Mouse (Mus musculus) kidney, adult 8-10 months (tissue): ENCODE results near the gene Asb13.
A peak's percentile ranks its signal among the peaks of the same experiment; 100 is the strongest.

Experiments
- DNase-seq, 2 experiments: peaks; one replicate each; pipeline ENCODE4 v3.0.0; 2022

The Asb13 gene

DNA sequence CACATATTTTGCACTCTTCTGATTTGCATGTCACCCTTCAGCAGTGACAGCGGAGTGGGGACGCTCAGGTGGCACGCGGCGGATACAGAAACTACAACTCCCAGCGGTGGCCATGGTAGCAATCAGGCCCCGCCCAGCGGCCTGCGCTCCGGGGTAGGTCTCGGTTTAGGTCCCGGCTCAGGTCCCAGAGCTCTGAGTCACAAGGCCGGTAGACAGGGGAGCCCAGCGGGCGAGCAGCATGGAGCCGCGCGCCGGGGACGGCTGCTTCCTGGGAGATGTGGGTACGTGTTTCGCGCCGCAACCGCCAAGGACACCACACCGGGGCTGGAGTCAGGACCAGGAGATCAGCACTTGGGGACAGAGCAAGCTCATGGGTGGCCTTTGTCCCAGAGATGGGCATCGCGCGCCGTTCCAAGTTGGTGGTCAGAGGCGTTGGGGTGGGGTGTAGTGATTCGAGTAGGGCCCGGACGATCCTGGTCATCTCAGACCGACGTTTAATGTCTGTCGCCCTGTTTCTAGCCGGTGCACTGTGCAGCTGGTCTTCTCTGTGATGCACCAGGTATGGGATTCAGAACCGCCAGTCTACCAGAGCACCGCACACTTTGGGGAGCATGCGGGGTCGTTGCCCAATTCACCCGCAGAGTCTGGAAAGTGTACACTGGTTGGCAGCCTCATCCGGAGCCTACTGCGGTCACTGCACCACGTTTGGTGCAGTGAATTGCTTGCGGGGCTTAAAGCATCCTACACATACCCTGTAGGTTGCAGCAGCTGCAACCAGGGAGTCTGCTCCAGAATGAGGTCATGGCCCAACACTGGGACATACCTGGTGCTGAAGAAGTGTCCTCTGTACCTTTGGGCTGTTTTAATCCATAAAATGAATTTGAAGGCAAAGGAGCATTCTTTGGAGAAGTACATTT, at the start of gene Asb13:
Gene Asb13, plus strand, starts transcription at position 138 of the 917 bp plus-strand sequence.
- DNase-seq: peak; percentile 87 to 89

DNA sequence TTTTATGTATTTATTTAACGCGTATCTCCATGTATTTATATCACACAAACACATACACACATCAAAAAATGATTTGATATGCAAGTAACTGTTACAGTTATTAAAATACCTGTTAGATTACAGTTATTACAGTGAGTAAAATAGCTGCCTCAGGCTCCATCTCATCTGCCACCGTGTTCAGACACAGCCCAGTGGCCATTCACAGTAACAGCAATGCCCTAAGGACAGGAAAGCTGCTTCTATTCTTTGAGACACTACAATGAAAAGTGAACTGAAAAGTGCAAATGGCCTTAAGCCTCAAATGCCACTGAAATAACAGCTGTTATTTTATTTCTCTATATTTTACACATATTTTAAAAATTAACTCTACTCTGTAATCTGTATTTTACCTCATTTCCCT, 43.0 kb upstream of the Asb13 start:
- no peak for DNase-seq

DNA sequence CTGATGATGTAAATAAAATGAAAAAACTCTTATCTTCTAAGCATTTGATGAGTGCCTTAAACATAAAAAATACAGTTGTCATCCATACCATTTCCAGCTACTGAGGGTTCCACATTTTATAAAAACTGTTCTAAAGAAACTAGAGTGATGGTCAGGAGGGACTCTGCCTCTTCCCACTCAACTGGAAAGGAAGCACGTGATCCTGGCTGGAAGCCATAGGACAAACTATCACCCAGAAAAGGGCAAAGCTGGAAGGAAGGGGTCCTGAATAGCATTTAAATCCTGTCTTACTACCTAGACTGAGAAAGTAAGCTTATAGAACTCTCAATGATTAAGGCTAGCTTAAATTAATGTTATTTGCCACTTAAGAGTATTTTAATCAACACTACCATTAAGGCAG, 39.5 kb upstream of the Asb13 start:
- peak; percentile 60 to 72 for DNase-seq

DNA sequence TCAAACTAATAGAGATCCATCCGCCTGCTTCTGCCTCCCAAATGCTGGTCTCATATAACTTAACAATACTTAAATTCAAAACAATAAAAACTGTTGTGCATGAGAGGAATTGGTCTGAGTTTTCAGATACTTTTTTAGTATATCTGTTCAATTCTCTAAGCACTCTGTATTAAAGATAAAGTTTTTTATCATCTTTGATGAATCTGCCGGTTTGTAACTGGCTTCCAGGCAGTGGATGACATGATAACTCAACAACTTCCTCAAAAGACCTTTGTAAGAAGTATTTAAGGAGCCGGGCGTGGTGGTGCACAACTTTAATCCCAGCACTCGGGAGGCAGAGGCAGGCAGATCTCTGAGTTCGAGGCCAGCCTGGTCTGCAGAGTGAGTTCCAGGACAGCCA, 37.6 kb upstream of the Asb13 start:
- no peak for DNase-seq

DNA sequence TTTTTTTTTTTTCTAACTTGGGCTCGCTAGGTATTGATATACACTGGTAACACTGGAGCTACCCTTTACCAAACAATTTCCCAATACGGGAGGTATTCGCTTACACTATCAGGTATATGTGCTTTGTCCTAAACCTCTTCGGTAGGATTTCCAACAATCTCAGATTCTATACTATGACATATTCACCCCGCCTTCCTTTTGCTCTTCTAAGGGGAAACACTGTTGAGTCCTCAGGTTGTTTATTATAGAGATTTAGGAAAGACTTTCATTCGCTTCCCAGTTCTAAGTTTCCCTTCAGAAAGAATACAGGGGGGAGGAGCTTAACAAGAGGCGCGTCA, 24.1 kb upstream of the Asb13 start:
- no peak for DNase-seq

DNA sequence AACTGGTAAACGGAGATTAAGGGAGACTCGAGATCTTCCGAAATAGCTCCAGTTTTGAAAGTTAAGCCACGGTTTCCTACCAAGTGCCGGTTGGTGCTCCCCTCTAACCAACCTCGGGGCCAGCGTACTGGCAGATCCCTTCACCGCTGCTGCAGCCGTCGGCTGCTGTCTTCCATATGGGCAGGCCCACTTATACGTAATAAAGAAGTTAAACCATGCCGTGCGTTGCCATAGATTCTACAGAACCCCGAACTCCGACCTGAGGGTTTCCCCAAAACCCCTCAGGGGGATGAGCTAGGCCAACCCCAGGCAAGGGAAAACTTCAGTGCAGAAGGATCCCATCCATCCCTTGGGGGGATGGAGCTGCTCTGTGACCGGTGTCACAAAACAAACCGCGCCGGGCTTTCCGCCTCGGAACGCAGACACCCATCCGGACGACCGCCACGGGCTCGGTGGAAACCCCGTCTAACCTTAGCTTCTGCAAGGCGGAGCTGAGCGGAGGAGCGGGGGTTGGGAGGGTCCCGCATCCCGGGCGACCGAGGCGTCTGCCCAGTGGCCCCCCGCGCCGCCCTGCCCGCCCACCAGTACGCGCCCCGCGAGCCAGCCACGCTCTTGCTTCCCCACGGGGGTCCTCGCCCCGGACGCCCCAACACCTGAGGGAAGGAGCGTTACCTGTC, 23.6 kb upstream of the Asb13 start:
- peak in 1 of 2 experiments; percentile 10 for DNase-seq

DNA sequence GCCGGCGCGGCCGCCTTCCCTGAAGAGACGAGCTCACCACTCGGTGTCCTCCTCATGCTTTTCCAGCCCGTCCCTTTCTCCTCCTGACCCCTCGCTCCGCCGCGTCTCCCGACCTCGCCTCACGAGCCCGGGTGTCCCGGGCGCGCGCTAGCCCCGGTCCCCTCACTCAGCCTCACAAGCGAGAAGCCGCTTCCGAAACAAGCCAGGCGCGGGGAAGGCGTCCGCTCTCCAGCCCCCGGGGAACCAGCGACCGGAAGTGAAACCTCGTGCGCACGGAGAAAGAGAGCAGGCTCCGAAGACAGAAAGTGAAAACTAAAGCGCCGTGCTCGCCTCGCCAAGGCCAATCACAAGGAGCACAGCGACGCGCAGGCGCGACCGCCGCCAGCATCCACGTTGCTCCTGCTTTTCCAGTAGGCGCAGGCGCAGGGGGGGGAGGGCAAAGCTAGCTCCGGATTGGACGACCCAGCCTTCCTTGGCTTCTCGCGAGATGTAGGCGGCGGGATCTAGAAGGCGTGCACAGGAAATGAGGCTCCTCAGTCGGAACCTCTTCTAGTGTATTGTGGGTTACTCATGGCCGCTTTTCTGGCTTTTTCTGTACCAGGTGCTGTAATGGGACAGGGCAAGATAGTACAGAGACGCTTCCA, 22.9 kb upstream of the Asb13 start, which contains the start of gene Fam208b:
Gene Fam208b, minus strand, starts transcription at position 314 of the 644 bp plus-strand sequence.
- peak; percentile 99 for DNase-seq

DNA sequence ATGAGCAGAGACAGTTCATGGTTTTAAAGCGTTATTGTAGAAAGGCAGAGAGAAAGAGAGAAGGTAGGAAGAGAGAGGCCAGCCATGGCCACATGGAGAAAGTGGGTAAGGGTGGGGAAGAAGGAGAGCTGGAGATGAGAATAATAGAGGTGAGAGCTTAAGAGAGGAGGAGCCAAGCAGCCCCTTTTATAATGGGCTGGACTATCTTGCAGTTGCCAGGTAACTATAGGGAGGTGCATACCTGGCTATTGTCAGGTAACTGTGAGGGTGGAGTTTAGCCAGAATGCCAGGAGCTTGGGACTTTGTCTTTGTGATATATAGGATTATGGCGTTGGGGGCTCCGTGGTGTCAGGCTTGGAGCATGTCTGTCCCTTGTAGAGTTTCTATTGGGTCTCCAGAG, 6.7 kb upstream of the Asb13 start:
- no peak for DNase-seq

DNA sequence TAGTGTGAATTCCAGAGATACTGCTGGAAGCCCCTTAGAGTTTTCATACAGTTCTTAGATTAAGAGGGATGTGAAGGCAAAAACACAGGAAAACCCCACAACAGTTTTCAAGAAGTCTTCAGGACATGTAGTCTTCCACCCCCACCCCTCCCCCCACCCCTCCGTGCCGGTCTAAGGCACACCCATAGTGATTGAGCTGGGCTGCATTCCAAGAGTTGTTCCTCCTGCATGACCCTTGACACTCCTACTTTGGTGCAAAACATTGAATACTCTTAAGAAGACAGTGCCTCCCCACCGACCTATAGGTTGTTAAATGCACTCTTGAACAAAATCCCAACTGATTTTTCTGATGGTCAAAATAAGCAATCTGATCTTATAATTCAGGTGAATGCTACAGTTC, 5.7 kb upstream of the Asb13 start:
- no peak for DNase-seq

DNA sequence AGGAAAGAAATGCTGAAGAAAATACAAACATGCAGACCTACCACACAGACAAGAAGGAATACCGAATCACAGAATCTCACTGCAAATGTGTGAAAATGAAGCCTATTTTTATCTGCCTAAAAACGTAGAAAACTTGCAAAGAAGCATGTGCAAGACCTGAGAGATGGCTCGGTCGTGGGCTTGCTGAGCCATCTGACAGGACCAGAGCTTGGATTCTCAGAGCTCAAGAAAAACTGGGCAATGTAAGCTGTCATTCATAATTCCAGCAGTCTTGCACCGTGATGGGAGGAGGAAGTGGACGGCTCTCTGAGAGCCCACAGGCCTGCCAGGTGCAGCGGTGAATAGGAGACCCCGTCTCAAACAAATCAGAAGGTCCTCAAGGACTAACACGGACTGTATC, 1.3 kb upstream of the Asb13 start:
- no peak for DNase-seq

DNA sequence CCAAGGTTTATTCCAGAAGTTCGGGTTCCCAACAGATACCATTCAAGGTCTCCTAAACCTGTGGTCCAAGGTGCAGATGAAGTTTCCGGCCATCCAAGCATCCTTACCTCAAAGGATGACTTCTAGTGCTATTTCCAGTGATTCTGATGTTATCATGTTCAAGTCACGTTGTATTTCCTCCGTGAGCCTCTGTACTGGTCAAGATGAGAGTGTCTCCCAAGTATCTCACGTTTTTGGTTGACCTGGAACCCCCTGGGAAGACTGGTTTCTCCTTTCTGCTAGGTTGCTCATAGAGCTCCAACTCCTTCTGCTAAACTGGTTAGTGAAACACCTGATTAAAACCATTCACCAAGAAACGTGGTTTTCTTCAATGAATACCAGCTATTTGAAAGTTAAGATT, 701 bp upstream of the Asb13 start:
- no peak for DNase-seq

DNA sequence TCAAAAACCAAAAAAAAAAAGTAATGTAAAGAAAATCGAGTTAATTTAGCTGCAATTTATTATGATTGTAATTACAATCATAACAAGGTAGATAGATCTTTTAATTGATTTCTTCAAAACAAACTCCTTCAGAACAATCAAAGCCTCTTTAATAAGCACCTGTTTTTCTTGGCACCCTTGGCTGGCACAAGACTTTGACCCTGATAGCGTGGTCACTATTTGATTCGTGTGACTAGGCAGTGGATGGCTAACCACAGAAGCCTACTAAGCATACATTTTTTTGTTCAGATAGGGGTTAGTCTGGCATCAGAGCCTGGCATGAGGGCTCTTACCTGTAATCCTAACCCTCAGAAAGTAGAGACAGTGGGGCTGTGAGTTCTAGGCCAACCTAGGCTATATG, 1.2 kb downstream of the Asb13 start:
- DNase-seq: peak; percentile 52 to 62

DNA sequence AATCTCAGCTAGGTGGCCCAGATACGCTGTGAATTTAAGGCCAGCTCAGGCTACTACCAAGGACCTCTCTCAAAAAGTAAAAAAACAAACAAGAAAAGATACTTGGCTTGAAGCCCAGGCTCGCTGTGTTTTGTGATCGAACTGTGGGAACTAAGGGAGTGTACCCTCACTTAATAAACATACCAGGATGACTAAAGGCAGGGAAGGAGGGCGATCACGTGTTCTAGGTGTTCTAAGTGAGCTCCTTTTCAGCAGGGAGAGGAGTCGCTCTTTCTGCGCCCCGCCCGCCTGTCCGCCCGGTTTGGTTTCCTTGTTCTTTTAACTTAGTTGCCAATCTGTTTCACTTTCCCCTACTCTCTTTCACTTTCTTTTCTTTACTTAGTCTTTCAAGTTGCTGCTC, 3.0 kb downstream of the Asb13 start:
- DNase-seq: peak; percentile 23 to 50

DNA sequence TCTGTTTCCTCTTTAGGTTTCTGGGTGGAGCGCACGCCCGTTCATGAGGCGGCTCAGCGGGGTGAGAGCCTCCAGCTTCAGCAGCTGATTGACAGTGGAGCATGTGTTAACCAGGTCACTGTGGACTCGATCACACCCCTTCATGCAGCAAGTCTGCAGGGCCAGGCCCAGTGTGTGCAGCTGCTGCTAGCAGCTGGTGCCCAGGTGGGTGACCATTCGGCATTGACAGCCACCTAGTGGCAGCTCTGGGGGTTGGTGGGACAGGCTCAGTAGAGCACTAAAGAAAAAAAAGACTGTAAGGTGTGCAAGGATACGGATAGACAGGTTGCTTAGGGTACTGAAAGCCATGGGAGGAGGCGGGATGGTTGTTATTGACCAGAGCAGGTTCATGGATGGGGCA, 8.2 kb downstream of the Asb13 start:
- DNase-seq: peak; percentile 35 to 58

DNA sequence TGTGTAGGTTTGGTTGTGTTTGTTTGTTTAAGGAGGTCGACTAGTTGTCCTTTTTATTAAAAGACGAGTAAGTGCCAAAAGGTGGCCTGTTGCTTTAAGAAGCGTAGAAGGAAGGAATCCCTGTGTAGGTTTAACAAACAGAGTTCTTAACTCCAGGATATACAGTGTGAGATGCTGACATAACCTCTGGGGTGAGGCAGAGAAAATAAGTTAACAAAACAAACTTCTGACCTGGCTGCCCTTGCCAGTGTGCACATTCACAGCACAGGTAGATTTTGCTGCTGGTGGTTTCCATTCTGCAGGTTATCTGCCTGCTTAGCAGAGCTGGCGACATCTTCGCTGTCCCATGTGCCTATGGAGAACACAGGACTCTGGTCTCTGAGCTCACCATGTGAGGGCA, 8.7 kb downstream of the Asb13 start:
- no peak for DNase-seq

DNA sequence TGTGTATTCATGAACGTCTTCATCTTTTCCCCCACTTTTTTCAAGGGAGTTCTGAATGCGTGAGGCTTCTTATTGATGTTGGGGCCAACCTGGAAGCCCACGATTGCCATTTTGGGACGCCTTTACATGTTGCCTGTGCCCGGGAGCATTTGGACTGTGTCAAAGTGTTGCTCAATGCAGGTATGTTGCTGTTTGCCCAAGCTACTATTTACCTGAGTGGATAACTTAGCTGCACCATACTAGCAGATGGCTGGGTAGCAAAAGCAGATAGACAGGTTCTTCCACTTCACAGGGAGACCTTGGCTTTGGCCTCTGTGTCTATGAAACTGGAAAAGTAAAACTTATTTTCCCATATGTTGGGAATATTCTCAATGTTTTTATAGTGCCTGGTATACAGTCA, 11.0 kb downstream of the Asb13 start:
- peak in 1 of 2 experiments; percentile 17 for DNase-seq

DNA sequence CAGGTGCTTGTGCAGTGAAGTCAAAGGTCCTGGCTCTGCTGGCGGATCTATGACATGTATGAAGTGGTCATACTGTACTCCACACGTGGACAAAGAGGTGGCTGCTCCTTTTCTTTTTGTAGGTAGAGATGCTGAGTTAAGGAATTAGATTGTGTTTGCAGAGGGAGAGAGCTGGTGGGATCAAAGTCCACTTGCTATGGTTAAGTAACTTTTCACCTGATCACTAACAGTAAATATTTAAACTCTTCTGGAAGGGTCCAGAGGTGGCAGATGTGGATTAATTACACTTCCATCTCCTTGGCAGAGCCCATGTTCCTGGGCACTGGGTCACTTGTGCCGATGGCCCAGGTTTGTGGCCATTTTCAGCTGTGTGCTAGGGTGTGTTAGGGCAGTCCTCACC, 12.1 kb downstream of the Asb13 start:
- DNase-seq: peak; percentile 69 to 84

DNA sequence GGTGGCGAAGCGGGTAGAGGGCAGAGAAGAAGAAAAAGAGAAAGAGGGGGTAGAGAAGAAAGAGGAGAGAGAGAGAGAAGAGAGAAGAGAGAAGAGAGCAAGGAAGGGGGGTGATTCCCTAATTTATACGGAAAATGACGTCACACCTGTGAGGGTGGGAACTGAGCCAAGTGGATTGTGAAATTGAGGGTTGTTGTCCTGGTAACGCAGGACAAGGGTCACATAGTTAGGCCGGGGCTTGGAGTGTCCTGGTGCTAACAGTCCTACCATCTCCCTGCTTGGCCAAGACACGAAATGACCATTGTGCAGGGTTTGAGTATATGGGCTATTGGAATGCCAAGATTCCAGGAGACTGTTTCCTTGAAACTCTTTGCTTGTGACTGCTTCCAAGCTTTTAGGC, 12.7 kb downstream of the Asb13 start:
- peak; percentile 71 to 77 for DNase-seq

DNA sequence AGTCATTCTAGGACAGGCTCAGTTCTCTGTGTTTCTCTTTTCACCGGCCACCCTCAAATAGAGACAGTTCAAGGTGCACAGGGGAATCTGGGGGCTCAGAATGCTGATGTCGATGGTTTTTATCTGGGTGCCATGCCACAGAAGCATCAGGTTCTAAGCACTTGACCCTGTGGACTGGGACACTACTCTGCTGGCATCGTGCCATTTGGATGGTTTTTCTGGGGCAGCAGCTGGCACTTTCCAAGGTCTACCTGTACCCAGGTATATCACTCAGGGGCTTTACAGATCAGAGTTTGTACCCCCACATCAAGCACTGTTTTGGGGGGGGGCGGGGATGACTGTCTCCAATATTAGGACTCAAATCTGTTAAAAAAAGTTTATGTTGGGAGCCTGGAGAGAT, 16.7 kb downstream of the Asb13 start:
- peak; percentile 35 to 49 for DNase-seq

DNA sequence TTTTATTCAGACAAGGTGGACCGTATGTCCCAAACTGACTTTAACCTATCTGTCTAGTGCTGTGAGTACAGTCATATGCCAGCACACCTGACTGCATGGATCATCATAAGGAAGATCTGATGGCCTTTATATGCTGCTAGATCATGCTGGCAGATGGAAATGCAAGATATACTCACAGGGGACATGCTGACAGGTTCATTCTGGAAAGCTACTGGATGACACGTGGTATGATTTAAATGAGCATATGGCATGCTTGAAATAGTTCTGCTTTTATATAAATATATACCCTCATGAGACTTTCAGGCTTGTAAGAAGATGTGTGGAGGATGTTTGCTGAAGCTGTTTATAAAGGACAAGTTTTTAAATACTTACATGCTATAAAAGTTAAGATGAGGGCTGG, 20.6 kb downstream of the Asb13 start:
- DNase-seq: no peak

DNA sequence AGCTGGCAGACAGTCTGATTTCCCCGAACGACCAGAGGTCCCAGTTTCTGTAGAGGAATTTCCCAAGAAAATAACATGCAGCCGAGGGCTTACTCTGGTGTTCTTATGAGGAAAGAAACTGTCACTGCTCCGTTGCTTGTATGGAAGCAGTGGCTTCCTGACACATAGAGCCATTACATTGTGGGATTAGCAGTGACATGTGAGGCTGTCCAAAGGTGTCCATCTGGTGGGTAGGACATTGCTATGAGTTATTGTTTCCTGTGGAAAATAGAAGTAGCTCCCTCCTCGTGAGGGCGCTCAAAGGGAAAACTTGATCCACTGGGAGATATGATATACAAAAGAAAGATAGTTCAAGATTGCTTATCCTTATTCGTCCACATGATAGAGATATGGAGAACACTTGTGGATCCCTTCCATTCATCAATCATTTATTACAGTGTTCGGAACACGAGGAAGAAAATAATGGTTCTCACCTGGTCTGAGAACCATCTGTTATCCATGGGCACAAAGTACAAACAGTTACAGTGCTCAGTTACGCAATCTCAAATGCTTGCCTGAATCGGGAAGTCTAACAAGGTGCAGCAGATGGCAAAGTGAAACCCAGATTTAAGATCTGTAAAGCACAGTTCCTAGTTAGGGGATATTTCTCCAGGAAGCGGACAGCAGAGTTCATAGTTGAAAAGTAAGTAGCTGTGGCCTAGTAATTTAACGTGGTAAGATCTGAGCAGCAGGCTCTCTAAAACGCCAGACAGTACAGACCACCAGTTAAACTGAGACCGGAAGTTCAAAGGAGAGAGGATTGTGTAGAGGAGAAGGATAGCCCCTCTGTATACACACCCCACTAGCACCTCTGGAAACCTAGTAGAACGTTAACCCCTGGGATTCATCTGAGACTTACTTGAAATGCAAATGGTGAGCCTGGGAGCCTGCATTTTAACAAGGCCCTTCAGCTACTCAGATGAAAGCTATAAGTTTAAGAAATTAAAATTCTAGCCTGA, 25.6 kb downstream of the Asb13 start:
- no peak for DNase-seq

DNA sequence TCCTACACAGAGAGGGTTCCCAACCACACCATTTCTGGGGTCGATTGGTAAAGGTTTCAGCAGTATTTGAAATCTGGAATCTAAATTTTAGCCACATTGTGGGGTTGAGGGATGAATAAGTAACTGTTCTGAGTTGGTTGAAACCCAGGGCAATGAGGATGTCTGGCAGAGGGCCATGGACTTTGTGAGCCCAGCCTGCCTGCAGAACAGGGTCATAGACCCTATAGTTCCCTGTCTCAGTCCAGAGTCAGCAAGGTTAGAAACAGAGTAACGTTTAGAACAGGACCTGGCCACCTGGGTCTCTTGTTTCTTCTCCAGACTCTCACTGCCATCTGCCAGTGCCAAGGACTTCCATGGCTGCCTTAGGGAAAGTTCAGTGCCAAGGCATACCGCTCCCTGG, 30.4 kb downstream of the Asb13 start:
- peak; percentile 82 to 89 for DNase-seq
